Mouse (Mus musculus) hindlimb bud, embryonic 11.5 days (tissue): Measurements from ENCODE around the gene Thap8.
A peak's percentile ranks its signal among the peaks of the same experiment; 100 is the strongest.
"Not testable (repeated sequence)": the region's sequence is repeated elsewhere in the genome, so short reads cannot be mapped to it uniquely, and the experiment has no call there.

Source experiments
- DNase-seq: peaks from one replicate; pipeline ENCODE4 v3.0.0-alpha.2; 2012; ENCODE audit warnings: low read depth, low spot score; ENCODE audit errors: extremely low spot score

The Thap8 gene

GRCm38 (mm10) chr7:30279951-30280669, at the start of gene Thap8, which contains the start of gene Wdr62:
Gene Thap8 (plus strand): TSS chr7:30280094.
Gene Wdr62 (minus strand): TSS chr7:30280419.
- peak; percentile 82 for DNase-seq

GRCm38 (mm10) chr7:30231328-30231668, 48.6 kb upstream of the Thap8 start:
- no peak for DNase-seq

DNA sequence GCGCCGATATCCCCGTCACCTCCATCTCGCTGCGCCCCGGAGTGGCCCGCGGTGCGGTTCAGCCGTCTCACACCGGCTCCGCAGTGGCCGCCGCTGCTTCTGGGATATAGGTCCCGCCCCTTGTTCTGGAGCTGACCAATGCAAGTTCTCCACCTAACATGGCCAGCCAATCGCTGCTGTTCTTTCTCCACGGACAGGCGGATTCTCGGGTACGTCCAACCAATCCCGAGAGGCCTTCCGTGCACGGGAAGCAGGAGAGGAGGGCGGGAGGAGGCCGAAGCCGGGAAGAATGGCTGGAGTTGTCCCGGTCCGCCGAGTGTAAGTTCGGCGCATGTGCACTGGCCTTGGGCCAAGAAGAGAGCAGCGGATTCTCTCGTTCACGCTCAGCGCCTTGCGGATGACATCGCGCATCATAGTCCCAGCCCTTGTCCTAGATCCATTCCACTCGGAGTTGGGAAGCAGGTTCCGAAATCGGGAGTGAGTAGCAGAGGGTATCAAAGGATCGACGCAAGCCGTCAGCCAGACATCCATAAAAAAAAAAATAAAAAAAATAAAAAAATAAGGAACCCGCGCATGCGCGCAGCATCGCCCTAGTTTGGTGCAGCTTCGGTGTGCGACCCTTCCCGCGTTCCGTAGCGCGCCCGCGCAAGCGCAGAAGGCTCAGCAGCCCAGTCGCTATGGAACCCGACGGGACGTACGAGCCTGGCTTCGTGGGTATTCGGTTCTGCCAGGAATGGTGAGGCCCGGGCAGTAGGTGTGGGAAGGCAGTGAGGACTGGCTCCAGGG, 48.0 kb upstream of the Thap8 start, which contains the start of the genes Polr2i and Tbcb:
Gene Polr2i, plus strand, starts transcription at position 280 of the 786 bp plus-strand sequence.
Gene Tbcb, minus strand, starts transcription at position 604 of the 786 bp plus-strand sequence.
- DNase-seq = peak; percentile 95

DNA sequence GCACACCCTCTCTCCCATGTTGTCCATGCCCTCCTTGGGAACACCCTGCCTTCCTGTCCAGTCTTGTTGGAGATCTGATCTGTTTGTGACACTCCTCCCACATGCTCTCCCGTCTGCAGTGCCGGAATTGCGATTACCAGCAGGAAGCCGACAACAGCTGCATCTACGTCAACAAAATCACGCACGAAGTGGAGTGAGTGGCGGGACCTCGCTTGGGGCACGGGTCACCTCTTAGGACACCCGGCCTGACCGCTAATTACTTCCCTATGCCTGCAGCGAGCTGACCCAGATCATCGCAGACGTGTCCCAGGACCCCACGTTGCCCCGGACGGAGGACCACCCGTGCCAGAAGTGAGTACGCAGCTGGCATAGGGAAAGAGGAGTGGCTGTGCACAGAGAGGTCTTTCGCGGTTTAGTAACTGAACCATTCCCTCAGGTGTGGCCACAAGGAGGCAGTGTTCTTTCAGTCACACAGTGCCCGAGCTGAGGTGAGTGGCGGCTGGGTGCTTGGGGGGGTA, 47.2 kb upstream of the Thap8 start:
- peak; percentile 31 for DNase-seq

DNA sequence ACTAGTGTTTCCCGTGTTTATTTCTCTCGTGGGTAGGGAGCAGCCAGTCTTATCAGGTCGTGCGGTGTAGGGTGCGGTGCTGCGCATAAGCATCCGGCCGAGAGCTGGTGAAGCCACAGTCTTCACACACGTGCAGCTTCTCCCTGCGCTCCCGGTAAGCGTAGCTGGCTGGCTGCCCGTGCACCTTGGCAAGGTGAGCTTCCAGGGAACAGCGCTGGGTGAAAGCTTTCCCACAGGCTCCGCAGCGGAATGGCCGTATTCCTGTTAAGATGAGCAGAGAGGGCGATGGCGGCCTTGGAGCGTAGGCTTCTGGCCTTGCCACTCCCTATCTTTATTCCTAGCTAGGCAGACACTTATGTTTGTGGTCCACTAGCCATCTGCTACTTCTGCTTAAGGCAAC, 46.5 kb upstream of the Thap8 start:
- DNase-seq = no peak

DNA sequence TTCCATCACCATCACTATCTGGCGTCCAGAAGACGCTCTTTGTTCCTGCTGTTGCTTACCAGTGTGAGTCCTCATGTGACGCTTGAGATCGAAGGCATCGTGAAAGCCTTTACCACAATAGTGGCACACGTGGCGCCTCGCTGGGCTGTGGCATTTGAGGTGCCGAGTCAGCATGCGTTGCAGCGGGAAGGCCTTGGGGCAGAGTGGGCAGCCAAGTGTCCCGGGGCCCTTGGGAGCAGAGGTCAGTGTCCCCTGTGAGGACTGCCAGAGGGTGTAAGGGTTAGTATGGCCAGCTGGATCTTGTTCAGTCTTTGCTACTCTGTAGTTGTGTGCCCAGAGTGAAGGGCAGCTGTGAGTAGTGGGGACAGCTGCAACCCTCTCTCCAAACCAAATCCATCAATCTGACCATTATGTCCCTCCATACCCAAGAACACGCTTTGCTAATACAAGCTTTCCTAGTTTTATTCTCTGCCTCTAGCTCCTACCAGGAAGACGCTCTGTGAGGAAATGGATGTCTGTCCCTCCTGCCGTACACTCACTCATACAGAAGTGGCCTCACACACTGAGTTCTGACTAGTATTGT, 45.5 kb upstream of the Thap8 start:
- no peak for DNase-seq

- DNase-seq = no peak
These were observed 44.8 kb upstream of the Thap8 start for GRCm38 (mm10) chr7:30235091-30235490.

GRCm38 (mm10) chr7:30235625-30236024, 44.3 kb upstream of the Thap8 start, which contains the start of gene Ovol3:
Gene Ovol3 (minus strand): TSS chr7:30235725.
- no peak for DNase-seq

DNA sequence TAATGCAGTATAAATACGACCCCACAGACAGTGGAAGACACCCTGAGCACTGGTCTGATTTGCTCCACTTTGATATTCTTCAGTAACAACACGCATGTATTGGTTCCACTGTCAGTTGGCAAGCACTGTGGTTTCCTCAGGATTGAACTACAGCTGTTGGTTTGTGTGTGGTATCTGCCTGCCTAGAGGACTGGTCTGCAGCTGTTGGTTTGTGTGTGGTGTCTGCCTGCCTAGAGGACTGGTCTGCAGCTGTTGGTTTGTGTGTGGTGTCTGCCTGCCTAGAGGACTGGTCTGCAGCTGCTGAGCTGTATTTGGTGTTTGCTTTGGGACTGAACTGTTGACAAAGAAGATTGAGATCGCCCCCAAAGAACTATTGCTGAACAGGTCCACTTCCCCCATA, 42.5 kb upstream of the Thap8 start:
- not testable (repeated sequence) for DNase-seq

DNA sequence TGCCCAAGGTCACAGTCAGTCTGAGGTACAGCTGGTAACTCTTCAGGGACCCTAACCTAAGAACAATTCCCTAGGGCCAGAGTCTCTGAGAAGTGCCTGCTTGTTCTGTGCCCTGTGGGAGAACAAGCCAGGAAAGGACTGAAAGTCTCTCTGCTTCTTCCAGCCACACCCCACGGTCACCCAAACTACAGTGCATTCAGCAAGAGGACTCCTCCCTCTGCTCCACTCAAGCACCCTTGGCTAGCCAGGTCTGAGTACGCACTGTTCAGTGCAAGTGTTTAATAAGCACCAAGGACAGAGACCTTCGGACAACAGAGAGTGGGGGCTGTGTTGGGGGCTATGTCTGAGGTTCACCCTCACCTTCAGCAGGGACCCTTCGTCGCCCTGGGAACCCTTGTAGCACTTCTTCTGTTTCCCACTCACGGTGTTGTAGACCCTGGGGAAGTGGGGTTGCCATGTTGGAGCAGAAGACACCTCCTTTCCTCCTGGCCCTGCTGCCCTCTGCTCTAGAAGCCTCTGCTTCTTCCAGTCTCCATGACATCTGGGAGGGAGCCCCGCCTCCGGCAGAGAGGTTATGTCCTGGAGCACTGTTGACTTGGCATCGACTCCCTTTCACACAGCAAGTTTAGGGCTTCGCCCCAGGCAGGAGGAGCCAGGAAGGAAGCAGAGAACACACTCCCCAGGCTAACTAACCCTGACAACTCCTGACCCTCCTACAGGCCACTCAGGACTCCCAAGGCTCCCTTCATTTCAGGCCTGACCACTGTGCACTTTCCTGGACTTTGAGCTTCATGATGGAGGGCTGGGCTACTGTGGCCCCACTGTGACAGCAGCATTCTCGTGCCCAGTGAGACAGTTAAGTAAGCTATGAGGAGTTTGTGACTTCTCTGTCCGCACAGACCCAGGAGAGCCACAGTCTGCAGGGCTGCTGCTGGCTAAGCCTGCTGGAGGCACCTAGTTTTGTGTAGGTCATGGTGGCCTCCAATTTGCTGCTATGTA, 27.6 kb upstream of the Thap8 start:
- no peak for DNase-seq

DNA sequence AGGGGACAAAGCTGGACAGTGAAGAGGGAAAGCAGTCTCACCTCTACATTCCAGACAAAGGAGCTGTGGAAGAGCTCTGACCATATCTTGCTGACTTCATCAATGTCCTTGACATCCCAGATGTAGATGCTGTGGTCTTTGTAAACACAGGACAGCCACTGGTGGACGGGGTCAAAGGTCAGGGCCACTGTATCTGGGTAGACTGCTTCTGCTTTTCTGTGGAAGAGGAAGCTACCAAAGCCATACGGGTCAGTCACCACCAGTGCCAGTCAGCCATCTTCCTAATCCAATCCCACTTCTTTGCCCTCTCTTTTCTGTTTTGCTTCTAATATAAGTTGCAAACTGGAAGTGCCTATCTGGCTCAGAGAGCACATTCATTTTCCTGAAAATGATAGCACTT, 14.9 kb upstream of the Thap8 start:
- DNase-seq = no peak

DNA sequence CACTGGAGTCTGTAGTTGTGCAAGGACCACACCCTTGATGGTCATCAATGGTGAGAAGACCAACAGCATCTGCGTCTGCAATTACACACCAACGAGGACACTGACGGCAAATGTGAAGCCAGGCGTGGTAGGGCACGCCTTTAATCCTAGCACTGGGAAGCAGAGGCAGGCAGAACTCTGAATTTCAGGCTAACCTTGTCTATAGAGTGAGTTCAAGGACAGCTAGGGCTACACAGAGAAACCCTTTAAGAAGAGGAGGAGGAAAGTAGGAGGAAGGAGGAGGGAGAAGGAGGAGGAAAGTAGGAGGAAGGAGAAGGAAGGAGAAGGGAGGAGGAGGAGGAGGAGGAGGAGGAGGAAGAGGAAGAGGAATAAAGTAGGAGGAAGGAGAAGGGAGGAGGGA, 14.4 kb upstream of the Thap8 start:
- no peak for DNase-seq

DNA sequence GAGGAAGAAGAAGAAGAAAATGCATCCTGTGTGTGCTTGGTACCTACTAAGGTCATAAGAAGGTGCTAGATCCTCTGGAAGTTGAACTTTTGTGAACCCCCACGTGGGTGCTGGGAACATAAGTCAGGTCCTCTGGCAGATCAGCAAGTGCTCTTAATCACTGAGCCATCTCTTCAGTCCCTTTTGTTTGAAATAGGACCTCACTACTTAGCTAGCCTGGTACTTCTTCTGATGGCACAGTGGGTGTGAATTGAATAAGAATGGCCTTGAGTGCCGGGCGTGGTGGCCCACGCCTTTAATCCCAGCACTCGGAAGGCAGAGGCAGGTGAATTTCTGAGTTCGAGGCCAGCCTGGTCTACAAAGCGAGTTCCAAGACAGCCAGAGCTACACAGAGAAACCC, 14.0 kb upstream of the Thap8 start:
- no peak for DNase-seq

GRCm38 (mm10) chr7:30266780-30267179, 13.1 kb upstream of the Thap8 start:
- no peak for DNase-seq

GRCm38 (mm10) chr7:30269641-30270040, 10.3 kb upstream of the Thap8 start:
- no peak for DNase-seq

GRCm38 (mm10) chr7:30274383-30274782, 5.5 kb upstream of the Thap8 start:
- no peak for DNase-seq

GRCm38 (mm10) chr7:30278911-30279310, 983 bp upstream of the Thap8 start:
- no peak for DNase-seq

DNA sequence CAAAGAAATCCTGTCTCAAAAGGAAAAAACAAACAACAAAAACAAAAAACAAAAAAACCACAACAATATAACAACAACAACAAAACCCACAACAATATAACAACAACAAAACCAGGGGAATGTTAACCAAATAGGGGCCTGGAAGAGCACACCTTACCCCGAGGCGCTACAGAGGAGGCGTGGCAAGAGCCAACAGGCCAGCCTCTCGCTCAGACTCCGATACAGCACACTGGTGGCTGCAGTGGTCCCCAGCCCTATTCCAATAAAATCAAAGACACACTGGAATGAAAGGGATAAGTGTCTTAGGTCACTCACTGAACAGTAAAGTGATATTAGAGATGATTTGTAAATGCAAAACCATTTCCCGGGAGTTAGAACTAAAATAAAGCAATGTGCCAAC, 358 bp upstream of the Thap8 start:
- DNase-seq = peak; percentile 46

DNA sequence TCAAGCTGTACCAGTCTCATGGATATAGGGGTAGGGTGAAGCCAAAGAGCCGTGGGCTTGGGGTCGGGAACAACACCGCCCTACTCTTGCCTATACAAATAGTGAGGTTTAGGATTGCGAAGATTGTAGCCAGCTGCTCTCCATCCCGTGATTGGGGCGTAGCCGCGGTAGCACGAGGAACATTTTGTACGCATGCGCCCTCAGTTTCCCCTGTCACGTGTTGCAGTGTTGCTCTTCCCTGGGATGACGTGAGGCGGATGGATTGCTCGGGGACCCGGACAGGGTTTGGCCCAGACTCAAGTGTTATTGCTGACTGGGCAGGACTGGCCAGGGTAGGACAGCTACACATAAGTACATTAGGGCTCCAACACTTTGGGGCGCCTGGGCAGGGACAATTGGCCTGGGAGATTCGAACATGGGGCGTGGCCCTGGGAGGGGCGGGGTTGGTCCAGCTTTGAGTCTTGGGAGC, 810 bp downstream of the Thap8 start:
- DNase-seq = peak; percentile 62

DNA sequence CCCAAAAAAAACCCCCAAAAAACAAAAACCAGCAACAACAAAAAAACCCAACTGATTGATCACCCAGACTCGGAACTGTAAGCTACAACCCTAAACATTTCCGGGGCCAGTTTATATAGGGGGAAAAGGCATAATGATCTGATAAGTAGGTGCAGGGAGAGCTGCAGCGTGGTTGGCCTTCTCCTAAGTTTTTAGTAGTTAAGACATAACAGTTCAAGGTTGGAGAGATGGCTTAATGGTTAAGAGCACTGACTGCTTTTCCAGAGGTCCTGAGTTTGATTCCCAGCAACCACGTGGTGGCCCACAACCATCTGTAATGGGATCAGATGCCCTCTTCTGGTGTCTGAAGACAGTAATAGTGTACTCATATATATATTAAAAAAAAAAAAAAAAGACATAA, 1.6 kb downstream of the Thap8 start:
- no peak for DNase-seq
